Mouse (Mus musculus): ENCODE measurements around the gene Galnt7. TPM values are rescaled to one million over a fixed set of nuclear protein-coding genes. Genes with fewer than 3 reads are reported as not detected.

The Galnt7 gene
- total RNA-seq, 1 experiment from 2014 or later: 31.0 TPM

GRCm38 (mm10) chr8:57590015-57590414, 62.8 kb downstream of the Galnt7 start:
- ATAC-seq (ENCODE audit: extremely low read depth, insufficient number of reproducible peaks, low FRiP score, poor library complexity, severe bottlenecking): no peak

GRCm38 (mm10) chr8:57589176-57589575, 63.7 kb downstream of the Galnt7 start:
- no peak for ATAC-seq (ENCODE audit: extremely low read depth, insufficient number of reproducible peaks, low FRiP score, poor library complexity, severe bottlenecking)

- no peak for ATAC-seq (ENCODE audit: extremely low read depth, insufficient number of reproducible peaks, low FRiP score, poor library complexity, severe bottlenecking)
Measured at GRCm38 (mm10) chr8:57588604-57589003, 64.2 kb downstream of the Galnt7 start.

- ATAC-seq (ENCODE audit: extremely low read depth, insufficient number of reproducible peaks, low FRiP score, poor library complexity, severe bottlenecking): no peak
Measured at GRCm38 (mm10) chr8:57586667-57587066, 66.2 kb downstream of the Galnt7 start.

- no peak for ATAC-seq (ENCODE audit: extremely low read depth, insufficient number of reproducible peaks, low FRiP score, poor library complexity, severe bottlenecking)
Measured at GRCm38 (mm10) chr8:57585831-57586230, 67.0 kb downstream of the Galnt7 start.

- ATAC-seq (ENCODE audit: extremely low read depth, insufficient number of reproducible peaks, low FRiP score, poor library complexity, severe bottlenecking): no peak
Measured at GRCm38 (mm10) chr8:57585128-57585442, 67.7 kb downstream of the Galnt7 start.

GRCm38 (mm10) chr8:57584416-57585127, 68.3 kb downstream of the Galnt7 start:
- ATAC-seq (ENCODE audit: extremely low read depth, insufficient number of reproducible peaks, low FRiP score, poor library complexity, severe bottlenecking): no peak

GRCm38 (mm10) chr8:57579845-57580244, 73.0 kb downstream of the Galnt7 start:
- peak; percentile 44; the same call in 1 of the 2 replicates for ATAC-seq (ENCODE audit: extremely low read depth, insufficient number of reproducible peaks, low FRiP score, poor library complexity, severe bottlenecking)

- no peak for ATAC-seq (ENCODE audit: extremely low read depth, insufficient number of reproducible peaks, low FRiP score, poor library complexity, severe bottlenecking)
Measured at GRCm38 (mm10) chr8:57577301-57577700, 75.5 kb downstream of the Galnt7 start.

- peak; percentile 93 for ATAC-seq (ENCODE audit: extremely low read depth, insufficient number of reproducible peaks, low FRiP score, poor library complexity, severe bottlenecking)
Measured at GRCm38 (mm10) chr8:57576238-57576637, 76.6 kb downstream of the Galnt7 start.

GRCm38 (mm10) chr8:57575336-57575735, 77.5 kb downstream of the Galnt7 start:
- ATAC-seq (ENCODE audit: extremely low read depth, insufficient number of reproducible peaks, low FRiP score, poor library complexity, severe bottlenecking): no peak

- ATAC-seq (ENCODE audit: extremely low read depth, insufficient number of reproducible peaks, low FRiP score, poor library complexity, severe bottlenecking): peak; percentile 78
Measured at GRCm38 (mm10) chr8:57574398-57574797, 78.4 kb downstream of the Galnt7 start.

- no peak for ATAC-seq (ENCODE audit: extremely low read depth, insufficient number of reproducible peaks, low FRiP score, poor library complexity, severe bottlenecking)
Measured at GRCm38 (mm10) chr8:57573844-57574243, 79.0 kb downstream of the Galnt7 start.

- no peak for ATAC-seq (ENCODE audit: extremely low read depth, insufficient number of reproducible peaks, low FRiP score, poor library complexity, severe bottlenecking)
Measured at GRCm38 (mm10) chr8:57569886-57570285, 82.9 kb downstream of the Galnt7 start.

- ATAC-seq (ENCODE audit: extremely low read depth, insufficient number of reproducible peaks, low FRiP score, poor library complexity, severe bottlenecking): no peak
Measured at GRCm38 (mm10) chr8:57569400-57569795, 83.4 kb downstream of the Galnt7 start.

- ATAC-seq (ENCODE audit: extremely low read depth, insufficient number of reproducible peaks, low FRiP score, poor library complexity, severe bottlenecking): no peak
Measured at GRCm38 (mm10) chr8:57568633-57569399, 84.0 kb downstream of the Galnt7 start.

- no peak for ATAC-seq (ENCODE audit: extremely low read depth, insufficient number of reproducible peaks, low FRiP score, poor library complexity, severe bottlenecking)
Measured at GRCm38 (mm10) chr8:57567998-57568397, 84.8 kb downstream of the Galnt7 start.

GRCm38 (mm10) chr8:57565039-57565438, 87.8 kb downstream of the Galnt7 start:
- no peak for ATAC-seq (ENCODE audit: extremely low read depth, insufficient number of reproducible peaks, low FRiP score, poor library complexity, severe bottlenecking)

GRCm38 (mm10) chr8:57563726-57564125, 89.1 kb downstream of the Galnt7 start:
- no peak for ATAC-seq (ENCODE audit: extremely low read depth, insufficient number of reproducible peaks, low FRiP score, poor library complexity, severe bottlenecking)

GRCm38 (mm10) chr8:57562741-57563140, 90.1 kb downstream of the Galnt7 start:
- ATAC-seq (ENCODE audit: extremely low read depth, insufficient number of reproducible peaks, low FRiP score, poor library complexity, severe bottlenecking): no peak

All from neutrophil, adult 5-6 weeks (primary cell).